Mouse (Mus musculus): ENCODE results near the gene Scyl1.

The Scyl1 gene

DNA sequence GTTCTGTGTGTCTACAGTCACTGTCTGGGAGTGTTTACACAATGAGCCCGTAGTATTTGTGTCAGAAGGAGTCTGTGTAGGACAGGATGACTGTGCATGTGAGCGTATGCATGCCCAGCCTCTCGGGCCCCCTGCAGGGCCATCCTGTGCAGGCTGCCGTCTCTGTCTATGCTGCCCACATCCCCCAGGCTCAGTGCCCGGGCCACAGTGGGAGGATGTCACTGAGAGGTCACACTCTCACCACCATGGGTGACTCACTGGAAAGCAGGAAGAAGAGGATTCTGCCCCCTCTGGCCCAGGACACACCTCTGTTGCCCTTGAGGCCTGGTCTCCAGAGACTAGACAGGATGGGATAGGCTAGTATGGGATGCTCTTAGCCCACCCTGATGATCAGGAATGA is 27.6 kb downstream of the Scyl1 start:
- DNase-seq (ENCODE audit: low spot score in 2 of 2): no peak

DNA sequence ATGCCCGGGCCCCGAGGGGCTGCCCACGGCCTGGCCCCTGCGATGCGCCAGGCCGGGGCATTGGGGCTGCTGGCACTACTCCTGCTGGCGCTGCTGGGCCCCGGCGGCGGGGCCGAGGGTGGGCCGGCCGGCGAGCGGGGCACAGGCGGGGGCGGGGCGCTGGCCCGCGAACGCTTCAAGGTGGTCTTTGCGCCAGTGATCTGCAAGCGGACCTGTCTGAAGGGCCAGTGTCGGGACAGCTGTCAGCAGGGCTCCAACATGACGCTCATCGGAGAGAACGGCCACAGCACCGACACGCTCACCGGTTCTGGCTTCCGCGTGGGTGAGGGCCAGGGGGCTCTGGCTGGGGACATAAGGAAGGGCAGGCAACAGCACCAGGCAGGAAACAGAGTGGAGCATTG is 29.0 kb downstream of the Scyl1 start:
- no peak for DNase-seq (ENCODE audit: low spot score in 2 of 2)

- DNase-seq (ENCODE audit: low spot score in 2 of 2): peak; percentile 68 to 71
Measured at GRCm38 (mm10) chr19:5741641-5742240, 29.5 kb downstream of the Scyl1 start.

DNA sequence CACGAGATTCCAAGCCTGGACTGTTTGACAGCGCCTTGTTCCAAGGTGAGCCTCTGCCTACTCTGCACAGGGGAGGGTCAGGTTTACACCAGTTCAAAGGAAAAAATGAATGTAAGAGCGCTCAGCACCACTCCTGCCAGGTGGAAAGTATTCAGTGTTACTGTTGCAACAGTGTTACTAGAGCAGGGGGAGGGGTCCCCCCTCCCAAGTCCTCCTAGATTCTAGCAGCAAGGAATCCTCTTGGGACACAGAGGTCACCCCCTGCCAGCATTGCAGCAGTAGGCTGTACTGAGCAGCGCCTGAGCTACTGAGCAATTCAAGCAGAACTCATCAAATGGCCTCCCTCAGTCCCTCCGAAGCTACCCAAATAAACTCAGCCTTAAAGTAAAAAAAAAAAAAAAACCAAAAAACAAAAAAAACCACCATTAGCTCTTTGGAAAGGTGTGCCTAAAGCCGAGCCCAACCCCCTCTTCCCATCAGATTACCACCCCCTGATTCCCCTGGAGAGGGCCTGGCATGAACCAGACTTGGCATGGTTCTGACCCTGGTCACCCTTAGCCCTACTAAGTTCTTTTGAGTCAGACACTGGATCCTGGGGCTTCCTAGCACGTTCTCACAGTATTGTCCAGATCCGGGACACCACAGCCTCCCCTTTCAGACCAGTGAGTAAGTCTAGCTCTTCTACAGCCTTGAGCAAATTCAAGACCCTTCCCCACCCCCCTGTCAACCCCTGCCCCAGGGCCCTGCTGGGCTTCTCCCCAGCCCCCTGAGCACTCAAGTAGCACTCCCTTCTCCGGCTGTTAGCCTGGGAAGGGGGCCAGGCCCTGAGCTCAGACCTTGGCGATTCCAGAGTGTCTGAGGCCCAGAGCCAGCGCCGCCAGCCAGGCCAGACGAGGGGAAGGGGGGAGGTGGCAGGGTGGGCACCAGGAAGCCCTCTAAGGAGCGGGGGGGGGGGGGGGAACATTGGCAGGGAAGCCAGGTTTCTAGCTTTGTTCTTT is 30.6 kb downstream of the Scyl1 start, which contains the start of gene Ltbp3:
Ltbp3 (plus strand) TSS at position 585 of the 998 bp plus-strand sequence.
- DNase-seq (ENCODE audit: low spot score in 2 of 2): no peak

DNA sequence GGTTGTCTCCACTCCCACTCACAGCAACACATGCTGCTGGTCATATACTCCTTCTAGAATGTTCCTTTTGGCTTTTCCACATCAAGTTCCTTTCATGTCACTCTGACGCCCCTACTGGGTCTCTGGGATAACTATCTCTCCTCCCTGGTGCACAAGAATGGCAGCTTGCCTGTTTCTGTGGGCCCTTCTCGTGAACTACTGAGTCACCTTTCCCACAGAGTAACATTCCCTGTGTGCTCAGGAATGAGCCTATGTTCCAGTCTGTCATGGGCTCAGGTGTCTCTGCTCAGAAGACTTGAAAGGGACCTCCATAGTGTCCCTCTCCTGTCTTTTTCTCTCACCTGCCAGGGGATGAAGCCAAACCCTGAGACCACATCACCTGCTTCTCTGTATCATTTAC is 31.8 kb downstream of the Scyl1 start:
- no peak for DNase-seq (ENCODE audit: low spot score in 2 of 2)

DNA sequence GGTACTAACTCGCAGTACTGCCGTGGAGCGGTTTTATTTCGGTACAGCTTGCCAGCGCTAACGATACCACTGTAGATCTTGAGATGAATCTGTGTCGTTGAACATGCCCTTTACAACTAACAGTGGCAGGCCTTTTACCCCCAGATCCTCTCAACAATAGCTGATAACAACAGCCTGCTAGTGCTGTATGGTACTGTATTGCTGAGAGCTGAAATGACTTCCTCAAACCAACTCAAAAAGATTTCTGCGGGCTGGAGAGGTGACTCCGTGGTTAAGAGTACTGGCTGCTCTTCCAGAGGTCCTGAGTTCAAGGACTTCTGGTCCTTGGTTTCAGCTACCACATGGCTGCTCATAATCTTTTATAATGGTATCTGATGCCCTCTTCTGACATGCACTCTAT is 36.9 kb downstream of the Scyl1 start:
- no peak for DNase-seq (ENCODE audit: low spot score in 2 of 2)

DNA sequence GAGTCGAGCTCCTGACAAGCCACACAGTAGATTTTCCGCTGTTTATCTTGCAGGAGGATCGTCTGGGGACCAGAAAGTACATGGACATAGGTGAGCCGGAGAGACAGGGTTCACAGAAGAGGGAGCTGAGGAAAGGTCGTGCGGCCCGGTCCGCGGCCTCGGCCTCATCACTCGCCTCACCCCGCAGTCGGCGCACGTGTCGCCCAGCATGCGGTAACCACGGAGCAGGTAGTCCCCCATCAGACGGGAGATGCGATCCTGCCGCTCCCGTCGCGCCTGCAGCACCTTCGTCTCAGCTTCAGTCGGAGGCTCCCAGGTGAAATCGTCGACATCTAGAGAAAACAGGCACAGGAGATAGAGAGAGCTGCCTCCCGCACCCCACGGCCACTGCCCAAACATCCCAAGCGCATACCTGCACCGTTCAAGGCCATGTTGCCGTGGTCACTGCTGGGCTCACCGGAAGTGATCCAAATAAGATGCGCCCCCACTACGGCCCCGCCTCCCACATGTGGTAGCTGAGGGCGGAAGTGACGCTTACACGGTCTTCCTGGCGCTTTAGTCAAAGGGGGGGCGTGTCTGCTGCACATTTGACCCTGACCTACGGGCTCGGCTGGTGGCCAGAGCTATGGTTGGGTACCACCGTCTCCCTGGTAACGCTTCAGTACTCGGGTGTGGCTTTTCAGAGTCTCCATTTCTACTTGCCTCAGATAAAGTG is 39.8 kb downstream of the Scyl1 start:
- DNase-seq (ENCODE audit: low spot score in 2 of 2): peak; percentile 91 to 95

DNA sequence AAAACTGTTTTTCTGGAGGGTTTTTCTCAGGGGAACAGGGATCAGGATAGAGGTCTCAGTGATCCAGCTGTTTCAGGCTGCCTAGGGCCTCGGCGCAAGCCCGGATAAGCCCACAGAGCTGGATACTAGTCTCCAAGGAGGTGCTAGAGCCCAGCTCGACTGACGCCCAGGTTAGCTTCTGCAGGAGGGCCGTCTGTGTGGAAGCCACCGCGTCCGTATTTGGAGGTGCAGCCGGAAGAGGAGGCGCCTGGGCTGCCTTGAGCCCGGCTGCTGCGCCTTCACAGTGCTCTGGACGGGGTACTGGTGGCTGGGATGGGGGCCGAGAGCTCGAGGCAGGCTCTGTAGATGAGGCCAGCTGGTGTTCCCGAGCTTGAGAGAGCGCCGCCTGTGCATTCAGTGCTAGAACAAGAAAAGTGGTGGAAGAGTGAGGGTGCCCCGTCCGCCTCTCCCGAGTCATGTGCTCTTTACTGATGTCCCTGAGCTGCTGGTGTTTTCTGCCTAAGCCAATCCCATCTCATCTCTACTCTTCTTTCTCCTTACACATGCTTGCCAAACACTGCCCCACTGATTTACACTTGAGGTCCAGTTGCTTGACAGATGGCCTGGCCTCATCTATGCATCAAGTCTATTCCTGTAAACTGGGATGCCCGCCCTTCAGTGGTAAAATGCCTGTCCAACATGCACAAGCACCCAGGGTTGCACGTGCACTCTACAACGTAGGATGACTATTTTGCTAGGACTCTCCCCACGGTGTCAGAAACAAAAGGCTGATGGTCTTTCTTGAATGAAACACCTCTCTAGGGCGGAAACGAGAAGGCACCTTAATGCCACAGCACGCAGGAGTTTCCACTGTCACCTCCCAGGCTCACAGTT is 40.7 kb downstream of the Scyl1 start:
- no peak for DNase-seq (ENCODE audit: low spot score in 2 of 2)

DNA sequence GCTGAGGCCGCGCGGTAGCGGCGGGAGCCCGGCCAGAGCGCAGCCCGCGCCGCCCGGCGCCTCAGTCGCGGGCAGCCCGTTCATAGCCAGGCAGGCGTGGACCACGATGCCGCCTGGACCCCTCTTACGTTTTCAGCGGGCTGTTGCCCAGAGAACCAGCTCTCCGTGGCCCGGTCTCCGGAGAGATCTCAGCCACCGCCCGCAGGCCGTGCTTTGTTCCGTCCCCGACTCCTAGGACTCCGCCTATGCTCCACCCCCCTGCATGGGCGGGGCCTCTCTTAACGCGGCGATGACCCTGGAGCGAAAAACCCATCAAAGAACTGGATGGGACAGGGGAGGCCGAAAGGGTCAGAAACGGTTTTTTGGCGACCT is 41.8 kb downstream of the Scyl1 start, which contains the start of gene Fam89b:
Fam89b (minus strand) TSS at position 210 of the 372 bp plus-strand sequence.
- DNase-seq (ENCODE audit: low spot score in 2 of 2): peak; percentile 78 to 79

DNA sequence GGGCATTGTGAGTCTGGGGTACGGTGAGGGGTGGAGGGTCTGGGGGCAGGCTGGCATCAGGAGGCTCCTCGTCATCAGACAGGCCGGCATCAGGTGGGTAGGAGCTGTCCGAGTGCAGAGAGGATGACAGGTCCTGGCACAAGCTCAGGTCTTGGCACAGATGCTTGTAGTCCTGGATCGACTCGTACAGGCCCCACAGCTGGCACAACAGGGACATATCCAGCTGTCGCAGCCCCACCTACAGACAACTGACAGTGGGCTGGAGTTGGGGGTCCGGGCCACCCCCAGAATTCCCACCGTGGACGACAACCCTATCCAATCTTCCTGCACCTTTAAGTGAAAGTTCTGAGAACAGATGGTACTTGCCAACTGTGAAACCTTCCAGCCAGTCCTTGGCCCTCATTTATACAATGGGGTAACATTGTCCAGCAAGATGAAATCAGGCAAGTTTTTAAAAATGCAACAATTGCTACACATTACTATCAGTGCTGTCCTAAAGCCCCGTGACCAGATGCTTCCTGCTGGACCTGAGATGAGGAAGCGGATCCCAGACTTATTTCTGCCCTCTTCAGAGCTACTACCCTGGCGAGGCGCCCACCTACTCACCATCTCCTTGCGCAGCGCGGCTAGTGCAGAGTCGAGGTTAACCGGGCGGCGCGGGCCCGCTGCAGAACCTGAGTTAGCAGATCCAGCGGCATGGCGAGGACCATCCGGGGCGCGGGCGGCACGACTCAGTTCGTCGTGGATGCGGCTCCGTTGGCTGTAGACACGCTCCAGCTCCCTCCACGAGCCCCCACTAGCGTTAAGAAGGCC is 42.4 kb downstream of the Scyl1 start:
- DNase-seq (ENCODE audit: low spot score in 2 of 2): peak; percentile 53 to 61

GRCm38 (mm10) chr19:5727701-5728100 is 43.5 kb downstream of the Scyl1 start:
- DNase-seq (ENCODE audit: low spot score in 2 of 2): peak; percentile 87 to 89

DNA sequence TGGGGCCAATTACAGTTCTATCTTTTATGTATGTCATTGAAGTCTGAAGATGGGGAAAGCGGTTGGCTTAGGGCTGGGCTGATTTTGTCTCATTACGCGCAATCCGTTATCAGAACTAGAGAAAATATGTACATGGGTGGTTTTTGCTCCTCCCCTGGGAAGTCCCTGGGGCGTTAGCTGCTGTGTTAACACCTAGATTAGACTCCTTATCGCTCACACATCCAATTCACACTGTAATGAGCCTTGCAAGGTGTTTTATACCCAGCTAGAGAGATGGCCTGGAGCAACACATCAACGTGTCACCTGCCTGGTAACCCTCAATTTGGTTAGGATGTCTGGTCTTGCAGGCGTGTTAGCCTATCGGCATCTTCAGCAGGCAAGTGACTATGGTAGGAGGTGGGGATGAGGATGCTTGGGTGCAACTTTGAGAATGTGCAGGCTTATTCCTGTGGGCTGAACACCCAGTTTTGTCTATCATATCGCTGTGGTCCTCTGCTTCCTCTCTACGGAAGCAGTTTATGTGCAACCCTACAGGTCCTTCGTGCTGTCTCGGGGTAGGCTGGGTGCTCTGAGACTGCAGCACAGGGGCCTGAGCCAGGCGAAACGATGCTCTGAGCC is 44.1 kb downstream of the Scyl1 start:
- DNase-seq (ENCODE audit: low spot score in 2 of 2): no peak

GRCm38 (mm10) chr19:5725767-5726515 is 45.3 kb downstream of the Scyl1 start, which contains the start of gene Ehbp1l1:
Ehbp1l1 (minus strand) TSS chr19:5726317.
- no peak for DNase-seq (ENCODE audit: low spot score in 2 of 2)

GRCm38 (mm10) chr19:5725029-5725707 is 46.1 kb downstream of the Scyl1 start:
- DNase-seq (ENCODE audit: low spot score in 2 of 2): no peak

DNA sequence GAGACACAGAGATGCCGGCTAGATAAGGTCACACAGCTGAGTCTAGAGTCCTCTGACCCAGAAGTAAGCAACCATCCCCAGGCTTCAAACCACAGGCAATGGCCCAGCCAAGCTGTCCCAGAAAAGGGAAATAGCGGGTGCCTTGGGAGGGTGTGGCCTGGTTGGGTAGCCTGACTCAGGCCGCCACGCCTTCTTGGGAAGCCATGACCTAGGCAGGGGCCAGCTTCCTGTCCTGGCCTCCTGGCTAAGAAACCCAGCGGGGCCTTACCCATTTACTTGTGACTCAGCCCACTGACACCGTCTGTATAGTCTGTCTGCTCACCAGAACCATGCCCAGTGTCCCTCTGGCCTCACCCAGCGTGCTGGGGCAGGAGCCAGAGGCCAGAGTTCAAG is 46.7 kb downstream of the Scyl1 start:
- no peak for DNase-seq (ENCODE audit: low spot score in 2 of 2)

DNA sequence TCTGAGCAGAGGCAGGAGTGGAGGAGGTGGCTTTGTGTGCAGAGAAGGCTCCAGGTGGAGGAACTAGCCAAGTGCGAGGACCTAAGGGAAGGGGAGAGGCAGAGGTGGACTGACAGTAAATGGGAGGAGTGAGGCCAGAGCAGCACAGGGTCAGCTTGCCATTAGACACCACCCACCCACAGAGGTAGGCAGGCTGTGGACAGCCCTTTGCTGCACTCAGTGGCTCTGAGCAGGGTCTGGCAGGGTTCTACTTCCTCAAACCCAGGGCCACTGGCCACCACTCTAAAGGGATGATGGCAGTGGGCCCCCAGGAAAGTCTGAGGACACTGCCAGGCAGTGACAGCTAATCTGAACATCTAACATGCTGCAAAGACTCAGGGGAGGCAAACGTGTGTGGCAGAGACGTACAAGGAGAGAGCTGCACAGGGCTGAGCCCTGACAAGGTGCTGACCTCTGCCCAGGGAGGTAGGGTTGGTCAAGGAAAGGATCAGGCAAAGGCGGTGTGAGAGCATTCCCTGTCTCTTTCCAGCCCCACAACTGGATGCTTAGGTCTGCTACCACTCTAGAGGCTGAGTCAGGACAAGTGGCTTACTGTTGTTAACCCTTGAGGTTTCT is 47.2 kb downstream of the Scyl1 start:
- DNase-seq (ENCODE audit: low spot score in 2 of 2): no peak

- no peak for DNase-seq (ENCODE audit: low spot score in 2 of 2)
Measured at GRCm38 (mm10) chr19:5722848-5723425, 48.3 kb downstream of the Scyl1 start.

DNA sequence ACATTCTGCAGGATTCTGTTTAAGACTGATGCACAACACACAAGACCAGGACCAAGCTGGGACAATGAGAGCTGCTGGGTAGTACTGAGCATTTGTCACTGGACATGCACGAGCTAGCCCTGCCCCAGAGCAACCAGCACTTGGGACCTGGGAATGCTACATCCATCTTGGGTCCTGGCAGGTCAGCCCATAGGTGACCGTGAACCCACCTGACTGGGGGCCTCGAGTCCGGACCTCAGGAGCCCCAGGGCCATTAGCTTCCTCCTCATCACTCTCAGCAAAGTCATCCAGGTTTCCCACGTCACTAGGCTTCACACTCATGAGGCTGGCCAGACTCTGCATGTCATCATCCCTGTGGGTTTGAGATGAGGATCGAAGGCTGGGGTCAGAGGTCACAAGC is 50.0 kb downstream of the Scyl1 start:
- no peak for DNase-seq (ENCODE audit: low spot score in 2 of 2)
